Mouse (Mus musculus) erythroblast, embryonic 14.5 days (primary cell): ENCODE results near the gene Il12rb1. TPM values are rescaled to one million over a fixed set of nuclear protein-coding genes. Genes with fewer than 3 reads are reported as not detected.

Experiments used
- H3K27me3 ChIP-seq: 2 replicates; pipeline ENCODE4 v1.6.1; 2012; ENCODE audit warnings: inconsistent platforms; ENCODE audit not compliant: control insufficient read depth
- H3K36me3 ChIP-seq: 2 replicates; pipeline ENCODE4 v1.6.1; 2012; ENCODE audit warnings: mild to moderate bottlenecking, inconsistent platforms; ENCODE audit not compliant: control insufficient read depth
- H3K4me1 ChIP-seq: 2 replicates; pipeline ENCODE4 v1.6.1; 2012; ENCODE audit warnings: inconsistent platforms; ENCODE audit not compliant: control insufficient read depth
- H3K4me3 ChIP-seq: replicated peaks from 2 replicates; pipeline ENCODE3; 2012; ENCODE audit warnings: moderate library complexity, mild to moderate bottlenecking, inconsistent platforms
- H3K9me3 ChIP-seq: 2 replicates; pipeline ENCODE4 v1.6.1; 2012; ENCODE audit warnings: low read length, inconsistent platforms, mixed read lengths; ENCODE audit not compliant: control insufficient read depth
- GATA1 ChIP-seq: IDR thresholded peaks from 2 replicates; pipeline ENCODE4 v1.6.1; 2012; ENCODE audit warnings: low read length, inconsistent platforms, mixed read lengths
- TAL1 ChIP-seq: IDR thresholded peaks from 3 replicates; pipeline ENCODE4 v1.6.1; 2012; ENCODE audit warnings: low read length, inconsistent platforms, mixed read lengths
- polyA plus RNA-seq: library from polyadenylated mRNA; stranded (reverse); fragments of >175 nt; gene quantifications from 2 replicates; pipeline ENCODE4 v1.2.3, GENCODE M21; 2012

Gene Il12rb1
- polyA plus RNA-seq, 1 experiment, result 0.03 TPM

GRCm38 (mm10) chr8:70843214-70843773 lies 35.0 kb downstream of the Il12rb1 start:
- Histone ChIP-seq H3K9me3 (no peaks in the 10 kb centered on the region), H3K27me3 (peaks cover 16% of the 10 kb centered on the region), H3K36me3 (peaks cover 24% of the 10 kb centered on the region), H3K4me1 (peaks cover 80% of the 10 kb centered on the region), H3K4me3 (peak overlapping the region; percentile 90)
- peak; percentile 97 for TF ChIP-seq GATA1
- peak; percentile 94 for TF ChIP-seq TAL1

GRCm38 (mm10) chr8:70843941-70844340 lies 35.7 kb downstream of the Il12rb1 start:
- TF ChIP-seq TAL1, result no peak
- no peak for TF ChIP-seq GATA1
- Histone ChIP-seq H3K36me3 (peaks cover 18% of the 10 kb centered on the region), H3K4me3 (peak overlapping the region; percentile 90), H3K27me3 (peaks cover 21% of the 10 kb centered on the region), H3K9me3 (no peaks in the 10 kb centered on the region), H3K4me1 (peaks cover 77% of the 10 kb centered on the region)

GRCm38 (mm10) chr8:70844523-70844922 lies 36.3 kb downstream of the Il12rb1 start:
- H3K4me3 ChIP-seq, result peak overlapping the region; percentile 90
- peaks cover 17% of the 10 kb centered on the region for H3K36me3 ChIP-seq
- H3K4me1 ChIP-seq, result peaks cover 78% of the 10 kb centered on the region
- H3K9me3 ChIP-seq, result no peaks in the 10 kb centered on the region
- peaks cover 22% of the 10 kb centered on the region for H3K27me3 ChIP-seq
- no peak for TF ChIP-seq GATA1
- no peak for TF ChIP-seq TAL1

GRCm38 (mm10) chr8:70845108-70845507 lies 36.9 kb downstream of the Il12rb1 start:
- H3K4me3 ChIP-seq, result no peak overlapping the region
- H3K9me3 ChIP-seq, result no peaks in the 10 kb centered on the region
- H3K36me3 ChIP-seq, result peaks cover 17% of the 10 kb centered on the region
- peaks cover 77% of the 10 kb centered on the region for H3K4me1 ChIP-seq
- peaks cover 22% of the 10 kb centered on the region for H3K27me3 ChIP-seq
- TF ChIP-seq TAL1, result no peak
- TF ChIP-seq GATA1, result no peak

- H3K9me3 ChIP-seq, result no peaks in the 10 kb centered on the region
- peaks cover 70% of the 10 kb centered on the region for H3K4me1 ChIP-seq
- H3K4me3 ChIP-seq, result no peak overlapping the region
- peaks cover 17% of the 10 kb centered on the region for H3K36me3 ChIP-seq
- H3K27me3 ChIP-seq, result peaks cover 22% of the 10 kb centered on the region
- TF ChIP-seq TAL1 (no peak), GATA1 (no peak)
Measured at GRCm38 (mm10) chr8:70846371-70847154, 38.3 kb downstream of the Il12rb1 start.

- no peak overlapping the region for H3K4me3 ChIP-seq
- H3K27me3 ChIP-seq, result peaks cover 28% of the 10 kb centered on the region
- peaks cover 50% of the 10 kb centered on the region for H3K4me1 ChIP-seq
- H3K9me3 ChIP-seq, result no peaks in the 10 kb centered on the region
- no peak for TF ChIP-seq TAL1
- H3K36me3 ChIP-seq, result peaks cover 3% of the 10 kb centered on the region; the same call in 1 of the 2 replicates
Measured at GRCm38 (mm10) chr8:70849333-70849990, 41.2 kb downstream of the Il12rb1 start.

- Histone ChIP-seq H3K9me3 (no peaks in the 10 kb centered on the region), H3K27me3 (peaks cover 34% of the 10 kb centered on the region), H3K4me3 (no peak overlapping the region), H3K4me1 (peaks cover 44% of the 10 kb centered on the region), H3K36me3 (peaks cover under 1% of the 10 kb centered on the region; the same call in 1 of the 2 replicates)
- TF ChIP-seq GATA1 (no peak), TAL1 (no peak)
Measured at GRCm38 (mm10) chr8:70850132-70850845, 42.0 kb downstream of the Il12rb1 start.

GRCm38 (mm10) chr8:70850947-70851346 lies 42.7 kb downstream of the Il12rb1 start:
- no peak for TF ChIP-seq TAL1
- no peak for TF ChIP-seq GATA1
- no peak overlapping the region for H3K4me3 ChIP-seq
- no peaks in the 10 kb centered on the region for H3K36me3 ChIP-seq
- H3K27me3 ChIP-seq, result peaks cover 40% of the 10 kb centered on the region
- peaks cover 41% of the 10 kb centered on the region for H3K4me1 ChIP-seq
- no peaks in the 10 kb centered on the region for H3K9me3 ChIP-seq
